Comparison of ENCODE assay signal across 10 mouse cellular contexts in genomic region chr8:106854534-106855241, GRCm38 (mm10). TPM values are rescaled to one million over a fixed set of nuclear protein-coding genes. Genes with fewer than 3 reads are reported as not detected.
A peak's percentile ranks its signal among the peaks of the same experiment; 100 is the strongest.
DNase-seq lines count a peak whose midpoint lies in the region; ATAC-seq and TF ChIP-seq lines count a peak whose summit lies in the region.
"Had no signal": no experiment of that assay in that cellular context is flagged by ENCODE, and none has a peak within 500 bp of the region (broad histone marks: within the 10 kb centered on the region; RNA-seq: fewer than 3 reads in every experiment).

No protein-coding gene starts in this region.

- H3K27ac ChIP-seq in layer of hippocampus, adult 2 months = no peak overlapping the region
- H3K27ac ChIP-seq in kidney, adult 2 months (ENCODE audit: insufficient read depth, low read depth, low read length) = 0 out of 2 replicates have a peak overlapping the region, but pooled peaks have one; percentile 16
- H3K27ac ChIP-seq in midbrain, embryonic 11.5 days (ENCODE audit: low read depth, low read length) = no peak overlapping the region
- H3K27ac ChIP-seq: midbrain, embryonic 12.5 days had no signal

- no peak for TF ChIP-seq POLR2A in kidney, adult 2 months (IDR thresholded peaks at IDR 0.05; ENCODE audit: low read depth, low read length)

- no peak overlapping the region for H3K4me2 ChIP-seq in midbrain, embryonic 11.5 days
- H3K4me2 ChIP-seq: midbrain, embryonic 12.5 days had no signal

- H3K4me1 ChIP-seq in kidney, adult 2 months (ENCODE audit: control insufficient read depth, insufficient read depth, low read length) = 0 out of 2 replicates have a peak, but pooled peaks cover 4% of the 10 kb centered on the region
- H3K4me1 ChIP-seq in midbrain, embryonic 11.5 days (ENCODE audit: control insufficient read depth, insufficient read depth, low read length) = no peaks in the 10 kb centered on the region
- H3K4me1 ChIP-seq: midbrain, embryonic 12.5 days had no signal

- no peak overlapping the region for H3K4me3 ChIP-seq in layer of hippocampus, adult 2 months
- no peak overlapping the region for H3K4me3 ChIP-seq in kidney, adult 2 months (ENCODE audit: insufficient read depth, low read depth, low read length)
- no peak overlapping the region for H3K4me3 ChIP-seq in midbrain, embryonic 11.5 days (ENCODE audit: low read depth, low read length)
- H3K4me3 ChIP-seq: midbrain, embryonic 12.5 days had no signal

- WGBS in kidney, adult 2 months = 47% methylated on average over 8 of the region's 8 CpGs
- 48% methylated on average over 8 of the region's 8 CpGs for WGBS in midbrain, embryonic 11.5 days

- H3K36me3 ChIP-seq in kidney, adult 2 months (ENCODE audit: control insufficient read depth, insufficient read depth, low read length) = no peaks in the 10 kb centered on the region
- H3K36me3 ChIP-seq in midbrain, embryonic 11.5 days (ENCODE audit: control insufficient read depth, insufficient read depth, low read length) = no peaks in the 10 kb centered on the region; the same call in 1 of the 2 replicates

- no peaks in the 10 kb centered on the region for H3K9me3 ChIP-seq in midbrain, embryonic 11.5 days (ENCODE audit: control insufficient read depth, low read length)
- H3K9me3 ChIP-seq: midbrain, embryonic 12.5 days had no signal

- peak; percentile 24 for TF ChIP-seq CTCF in layer of hippocampus, adult 2 months (conservative IDR thresholded peaks at IDR 0.05)
- peak; percentile 23; the same call in 1 of the 2 replicates for TF ChIP-seq CTCF in kidney, adult 2 months (conservative IDR thresholded peaks at IDR 0.05; ENCODE audit: insufficient read depth, insufficient read length, low read depth, low read length)

- DNase-seq in adrenal gland, adult (ENCODE audit: inconsistent age in 2 of 2, low spot score in 1 of 2) = peak; percentile 33 to 75
- no peak for DNase-seq in adrenal gland, adult 18-20 months (ENCODE audit: low spot score in 2 of 2)
- no peak for DNase-seq in layer of hippocampus, adult 2 months (ENCODE audit: low spot score in 2 of 2)
- no peak for DNase-seq in layer of hippocampus, adult 9-11 months
- DNase-seq in kidney, adult 2 months = peak; percentile 35
- DNase-seq in retina, adult 2 months (ENCODE audit: low read depth, low spot score) = peak; percentile 39
- no peak for DNase-seq in right cerebral cortex, adult 2 months (ENCODE audit: low spot score in 2 of 2)
- no peak for DNase-seq in midbrain, embryonic 11.5 days (ENCODE audit: low spot score, missing footprints)
- DNase-seq: thymus, postnatal 4 days had no signal

- no peaks in the 10 kb centered on the region for H3K27me3 ChIP-seq in kidney, adult 2 months (replicated peaks; ENCODE audit: control insufficient read depth, insufficient read depth, low read length)
- H3K27me3 ChIP-seq in midbrain, embryonic 11.5 days (ENCODE audit: control insufficient read depth, insufficient read depth, low read length) = no peaks in the 10 kb centered on the region
- H3K27me3 ChIP-seq: midbrain, embryonic 12.5 days had no signal

- no peak for ATAC-seq in midbrain, embryonic 11.5 days (ENCODE audit: low FRiP score)

- H3K9ac ChIP-seq in midbrain, embryonic 11.5 days (ENCODE audit: low read length) = no peak overlapping the region
- H3K9ac ChIP-seq: midbrain, embryonic 12.5 days had no signal

RNA-seq across cellular contexts. Expression of gene Has3, which starts 15.4 kb away (rescaled TPM):
- under 1 TPM; 0.26 to 0.33 TPM for total RNA-seq in adrenal gland, adult 18-20 months (2021)
- 1 to 10 TPM; 1.3 to 1.9 TPM for total RNA-seq in layer of hippocampus, adult 2 months (2021)
- 0.72 and 0.98 TPM in 2 replicates for polyA plus RNA-seq in kidney, adult 2 months (2012; rRNA removed)
- polyA plus RNA-seq in midbrain, embryonic 11.5 days (2014; fragmentation: Nextera tagmentation; extraction: Ambion mirVana) = 0.10 and 0.14 TPM in 2 replicates

RNA-seq across cellular contexts. Expression of gene Utp4, which starts 38.7 kb away (rescaled TPM):
- 10 to 100 TPM; 48.9 to 50.9 TPM for total RNA-seq in adrenal gland, adult 18-20 months (2021)
- total RNA-seq in layer of hippocampus, adult 2 months (2021) = 10 to 100 TPM; 43.4 to 47.9 TPM
- polyA plus RNA-seq in kidney, adult 2 months (2012; rRNA removed) = 24.1 and 24.5 TPM in 2 replicates
- 72.7 and 73.6 TPM in 2 replicates for polyA plus RNA-seq in midbrain, embryonic 11.5 days (2014; fragmentation: Nextera tagmentation; extraction: Ambion mirVana)

Comparison
In these comparisons a context has a peak if more than half of its experiments do, and no peak if none do; other contexts are left out.
1. DNase-seq: peak in adrenal gland, adult (2 of 2), kidney, adult 2 months (single experiment) and retina, adult 2 months (single experiment); none in adrenal gland, adult 18-20 months (0 of 2), layer of hippocampus, adult 2 months (0 of 2), layer of hippocampus, adult 9-11 months (single experiment), right cerebral cortex, adult 2 months (0 of 2) and midbrain, embryonic 11.5 days (single experiment).